Mouse (Mus musculus) liver, embryonic 12.5 days (tissue): ENCODE data around the gene Zfp637. TPM values are rescaled to one million over a fixed set of nuclear protein-coding genes. Genes with fewer than 3 reads are reported as not detected.
A peak's percentile ranks its signal among the peaks of the same experiment; 100 is the strongest.
"Not testable (repeated sequence)": the region's sequence is repeated elsewhere in the genome, so short reads cannot be mapped to it uniquely, and the experiment has no call there.

Source experiments
- ATAC-seq: fragments of 200-750 bp; cut with Nextera tagmentation; 2 replicates; pipeline ENCODE4 v1.8.0; 2017; ENCODE audit warnings: moderate number of reproducible peaks, mild to moderate bottlenecking, moderate library complexity
- H3K27ac ChIP-seq: fragments of 300-500 bp; sonication (generic); 2 replicates; pipeline ENCODE4 v1.5.1; 2016; ENCODE audit warnings: mild to moderate bottlenecking
- H3K27me3 ChIP-seq: fragments of 300-500 bp; sonication (generic); replicated peaks from 2 replicates; pipeline ENCODE4 v1.6.1; 2016; ENCODE audit warnings: mild to moderate bottlenecking, moderate library complexity
- H3K36me3 ChIP-seq: fragments of 300-500 bp; sonication (generic); 2 replicates; pipeline ENCODE4 v1.6.1; 2016; ENCODE audit warnings: mild to moderate bottlenecking, moderate library complexity
- H3K4me1 ChIP-seq: fragments of 300-500 bp; sonication (generic); 2 replicates; pipeline ENCODE4 v1.6.1; 2016
- H3K4me2 ChIP-seq: fragments of 300-500 bp; sonication (generic); 2 replicates; pipeline ENCODE4 v1.6.1; 2016; ENCODE audit warnings: mild to moderate bottlenecking, moderate library complexity
- H3K4me3 ChIP-seq: fragments of 300-500 bp; sonication (generic); 2 replicates; pipeline ENCODE4 v1.5.1; 2016; ENCODE audit warnings: mild to moderate bottlenecking, moderate library complexity
- H3K9ac ChIP-seq: fragments of 300-500 bp; sonication (generic); 2 replicates; pipeline ENCODE4 v1.6.1; 2016; ENCODE audit warnings: mild to moderate bottlenecking, moderate library complexity
- H3K9me3 ChIP-seq: fragments of 300-500 bp; sonication (generic); replicated peaks from 2 replicates; pipeline ENCODE4 v1.6.1; 2016; ENCODE audit warnings: mild to moderate bottlenecking, moderate library complexity
- WGBS: fragments of 180-500 bp; shearing (Covaris S2); methylation state at CpG from one replicate; pipeline ENCODE4 v1.1.7; 2016; ENCODE audit not compliant: insufficient replicate concordance; 5-methylcytosine and 5-hydroxymethylcytosine counted together
- polyA plus RNA-seq: library from polyadenylated mRNA; unstranded; fragments of >200 nt; fragmentation: Nextera tagmentation; extraction: Ambion mirVana; gene quantifications from 2 replicates; pipeline ENCODE4 v1.2.1, GENCODE M21; 2016

The Zfp637 gene
- polyA plus RNA-seq, 1 experiment from 2014 or later: 48.6 TPM

- WGBS: 17% methylated on average over 9 of the region's 9 CpGs
- H3K36me3 ChIP-seq: no peaks in the 10 kb centered on the region
- ATAC-seq: no peak
- H3K9me3 ChIP-seq: no peaks in the 10 kb centered on the region
- no peak overlapping the region for H3K4me2 ChIP-seq
- H3K27me3 ChIP-seq: no peaks in the 10 kb centered on the region
- H3K9ac ChIP-seq: no peak overlapping the region
- no peaks in the 10 kb centered on the region for H3K4me1 ChIP-seq
- no peak overlapping the region for H3K4me3 ChIP-seq
- no peak overlapping the region for H3K27ac ChIP-seq
Measured at GRCm38 (mm10) chr6:117828273-117828672, 12.7 kb upstream of the Zfp637 start.

GRCm38 (mm10) chr6:117841511-117841955 lies 553 bp downstream of the Zfp637 start:
- peak overlapping the region; percentile 97 for H3K9ac ChIP-seq
- H3K9me3 ChIP-seq: no peaks in the 10 kb centered on the region
- H3K4me1 ChIP-seq: peaks cover 49% of the 10 kb centered on the region
- peak; percentile 76 for ATAC-seq
- 6% methylated on average over 12 of the region's 12 CpGs for WGBS
- H3K27ac ChIP-seq: peak overlapping the region; percentile 92
- peaks cover 35% of the 10 kb centered on the region for H3K36me3 ChIP-seq
- H3K4me3 ChIP-seq: peak overlapping the region; percentile 95
- H3K4me2 ChIP-seq: peak overlapping the region; percentile 92
- no peaks in the 10 kb centered on the region for H3K27me3 ChIP-seq

GRCm38 (mm10) chr6:117844597-117844996 lies 3.6 kb downstream of the Zfp637 start:
- H3K4me3 ChIP-seq: no peak overlapping the region
- 16% methylated on average over 9 of the region's 9 CpGs for WGBS
- no peaks in the 10 kb centered on the region for H3K27me3 ChIP-seq
- peak overlapping the region; percentile 48 for H3K4me2 ChIP-seq
- peaks cover 57% of the 10 kb centered on the region for H3K36me3 ChIP-seq
- H3K4me1 ChIP-seq: peaks cover 49% of the 10 kb centered on the region
- peak; percentile 40 for ATAC-seq
- H3K9ac ChIP-seq: peak overlapping the region; percentile 14; the same call in 1 of the 2 replicates
- peak overlapping the region; percentile 76 for H3K27ac ChIP-seq
- no peaks in the 10 kb centered on the region for H3K9me3 ChIP-seq

GRCm38 (mm10) chr6:117846671-117847070 lies 5.7 kb downstream of the Zfp637 start:
- not testable (repeated sequence) for H3K27ac ChIP-seq, H3K4me2 ChIP-seq, ATAC-seq, H3K4me3 ChIP-seq, H3K9ac ChIP-seq, H3K27me3 ChIP-seq, H3K9me3 ChIP-seq
- 81% methylated on average over 4 of the region's 4 CpGs for WGBS
- H3K4me1 ChIP-seq: peaks cover 42% of the 10 kb centered on the region
- H3K36me3 ChIP-seq: peaks cover 57% of the 10 kb centered on the region

- Histone ChIP-seq H3K27me3 (no peaks in the 10 kb centered on the region), H3K4me2 (no peak overlapping the region), H3K9ac (no peak overlapping the region), H3K9me3 (no peaks in the 10 kb centered on the region), H3K27ac (no peak overlapping the region), H3K4me3 (no peak overlapping the region), H3K36me3 (peaks cover 57% of the 10 kb centered on the region), H3K4me1 (peaks cover 31% of the 10 kb centered on the region)
- 87% methylated on average over 2 of the region's 2 CpGs for WGBS
- no peak for ATAC-seq
Measured at GRCm38 (mm10) chr6:117847772-117848171, 6.8 kb downstream of the Zfp637 start.

GRCm38 (mm10) chr6:117848577-117848976 lies 7.6 kb downstream of the Zfp637 start:
- no peak for ATAC-seq
- peaks cover 52% of the 10 kb centered on the region for H3K36me3 ChIP-seq

GRCm38 (mm10) chr6:117851747-117852146 lies 10.8 kb downstream of the Zfp637 start:
- H3K4me2 ChIP-seq: no peak overlapping the region
- H3K27me3 ChIP-seq: no peaks in the 10 kb centered on the region
- H3K36me3 ChIP-seq: peaks cover 20% of the 10 kb centered on the region
- no peaks in the 10 kb centered on the region for H3K9me3 ChIP-seq
- H3K9ac ChIP-seq: no peak overlapping the region
- H3K4me1 ChIP-seq: no peaks in the 10 kb centered on the region
- ATAC-seq: no peak
- H3K27ac ChIP-seq: no peak overlapping the region
- no peak overlapping the region for H3K4me3 ChIP-seq
- WGBS: 35% methylated on average over 2 of the region's 2 CpGs

More at GRCm38 (mm10) chr6:117848577-117848976, 7.6 kb downstream of the Zfp637 start:
- Histone ChIP-seq H3K4me1 (peaks cover 23% of the 10 kb centered on the region), H3K27ac (no peak overlapping the region), H3K27me3 (no peaks in the 10 kb centered on the region), H3K9me3 (no peaks in the 10 kb centered on the region), H3K4me3 (no peak overlapping the region), H3K4me2 (no peak overlapping the region), H3K9ac (no peak overlapping the region)
- WGBS: 75% methylated on average over 5 of the region's 5 CpGs

- ATAC-seq: no peak
- no peak overlapping the region for H3K27ac ChIP-seq
- H3K36me3 ChIP-seq: no peaks in the 10 kb centered on the region
- H3K4me3 ChIP-seq: no peak overlapping the region
- 76% methylated on average over 1 of the region's 1 CpGs for WGBS
- H3K4me1 ChIP-seq: peaks cover 14% of the 10 kb centered on the region
- no peak overlapping the region for H3K9ac ChIP-seq
- no peaks in the 10 kb centered on the region for H3K27me3 ChIP-seq
- H3K9me3 ChIP-seq: no peaks in the 10 kb centered on the region
- no peak overlapping the region for H3K4me2 ChIP-seq
Measured at GRCm38 (mm10) chr6:117857990-117858389, 17.0 kb downstream of the Zfp637 start.

GRCm38 (mm10) chr6:117861848-117862247 lies 20.9 kb downstream of the Zfp637 start, which contains the start of gene Zfp239:
TSS of gene Zfp239 (plus strand) at chr6:117862100.
- peaks cover 26% of the 10 kb centered on the region for H3K4me1 ChIP-seq
- H3K36me3 ChIP-seq: no peaks in the 10 kb centered on the region
- no peak for ATAC-seq
- WGBS: 46% methylated on average over 6 of the region's 6 CpGs
- H3K9ac ChIP-seq: peak within 1 kb of the TSS; percentile 70
- H3K4me2 ChIP-seq: peak within 1 kb of the TSS; percentile 95
- no peaks in the 10 kb centered on the region for H3K9me3 ChIP-seq
- H3K27ac ChIP-seq: peak within 1 kb of the TSS; percentile 75
- peak within 1 kb of the TSS; percentile 74 for H3K4me3 ChIP-seq
- H3K27me3 ChIP-seq: no peaks in the 10 kb centered on the region

- H3K9ac ChIP-seq: peak overlapping the region; percentile 70
- ATAC-seq: peak; percentile 83
- H3K4me3 ChIP-seq: peak overlapping the region; percentile 74
- no peaks in the 10 kb centered on the region for H3K36me3 ChIP-seq
- no peaks in the 10 kb centered on the region for H3K9me3 ChIP-seq
- H3K27ac ChIP-seq: peak overlapping the region; percentile 75
- no peaks in the 10 kb centered on the region for H3K27me3 ChIP-seq
- peaks cover 26% of the 10 kb centered on the region for H3K4me1 ChIP-seq
- peak overlapping the region; percentile 95 for H3K4me2 ChIP-seq
- WGBS: 28% methylated on average over 8 of the region's 8 CpGs
Measured at GRCm38 (mm10) chr6:117862465-117862864, 21.5 kb downstream of the Zfp637 start.

- H3K36me3 ChIP-seq: no peaks in the 10 kb centered on the region
- H3K9ac ChIP-seq: peak overlapping the region; percentile 70
- H3K9me3 ChIP-seq: no peaks in the 10 kb centered on the region
- H3K4me3 ChIP-seq: peak overlapping the region; percentile 74
- no peaks in the 10 kb centered on the region for H3K27me3 ChIP-seq
- peak overlapping the region; percentile 95 for H3K4me2 ChIP-seq
- H3K4me1 ChIP-seq: peaks cover 26% of the 10 kb centered on the region
- peak overlapping the region; percentile 75 for H3K27ac ChIP-seq
- peak; percentile 89 for ATAC-seq
- WGBS: under 1% methylated on average over 26 of the region's 26 CpGs
Measured at GRCm38 (mm10) chr6:117862899-117863620, 22.1 kb downstream of the Zfp637 start.

- 76% methylated on average over 8 of the region's 8 CpGs for WGBS
- ATAC-seq: no peak
- Histone ChIP-seq H3K9ac (peak overlapping the region; percentile 70; the same call in 1 of the 2 replicates), H3K4me2 (peak overlapping the region; percentile 95), H3K4me3 (peak overlapping the region; percentile 74), H3K9me3 (no peaks in the 10 kb centered on the region), H3K36me3 (no peaks in the 10 kb centered on the region), H3K27me3 (no peaks in the 10 kb centered on the region), H3K27ac (no peak overlapping the region), H3K4me1 (peaks cover 26% of the 10 kb centered on the region)
Measured at GRCm38 (mm10) chr6:117863751-117864150, 22.8 kb downstream of the Zfp637 start.
